Mouse (Mus musculus) CH12.LX (cell line): ENCODE data around the gene Schip1. TPM values are rescaled to one million over a fixed set of nuclear protein-coding genes. Genes with fewer than 3 reads are reported as not detected.

Experiments used
- DNase-seq: peaks from one replicate; pipeline ENCODE4 v3.0.0-alpha.2; 2013; ENCODE audit errors: extremely low read depth
- H3K27ac ChIP-seq: 2 replicates; pipeline ENCODE4 v1.5.1; 2012; ENCODE audit warnings: low read depth, mild to moderate bottlenecking, control low read depth, moderate library complexity; ENCODE audit not compliant: insufficient read depth
- H3K27me3 ChIP-seq: replicated peaks from 2 replicates; pipeline ENCODE3; 2012; ENCODE audit warnings: inconsistent platforms
- H3K36me3 ChIP-seq, 2 experiments: replicated peaks in 1 of 2; 2 replicates each; pipeline versions ENCODE3 to v1.6.1; 2012; ENCODE audit warnings: inconsistent platforms in 1 of 2, low read length in 1 of 2, mild to moderate bottlenecking in 1 of 2, mixed read lengths in 1 of 2, moderate library complexity in 1 of 2; ENCODE audit not compliant: control insufficient read depth in 1 of 2, insufficient read depth in 1 of 2
- H3K4me1 ChIP-seq, 2 experiments: 2 replicates each; pipeline ENCODE4 v1.6.1; 2012; ENCODE audit warnings: inconsistent platforms in 1 of 2, moderate library complexity in 1 of 2; ENCODE audit not compliant: insufficient read depth in 2 of 2, control insufficient read depth in 1 of 2
- H3K4me2 ChIP-seq: 2 replicates; pipeline ENCODE4 v1.6.1; 2012; ENCODE audit warnings: low read depth, mild to moderate bottlenecking, control low read depth; ENCODE audit not compliant: poor library complexity, insufficient read depth, severe bottlenecking
- H3K4me3 ChIP-seq, 3 experiments: fragments of 150-350 bp in 1 of 3; sonication (generic) in 1 of 3; replicated peaks in 1 of 3; 2 replicates each; pipeline versions ENCODE3 to v1.5.1; 2011 to 2012; ENCODE audit warnings: low read depth in 2 of 3, low read length in 2 of 3, mild to moderate bottlenecking in 2 of 3, moderate library complexity in 2 of 3, control low read depth in 1 of 3, improper control_type of control experiment in 1 of 3, inconsistent platforms in 1 of 3, mixed read lengths in 1 of 3; ENCODE audit not compliant: poor library complexity in 1 of 3
- H3K79me2 ChIP-seq: replicated peaks from 2 replicates; pipeline ENCODE4 v1.6.1; 2012; ENCODE audit warnings: mild to moderate bottlenecking, moderate library complexity; ENCODE audit not compliant: control insufficient read depth, poor library complexity, insufficient read depth, severe bottlenecking; ENCODE audit errors: extremely low read depth
- H3K9ac ChIP-seq: 2 replicates; pipeline ENCODE4 v1.6.1; 2012; ENCODE audit warnings: low read depth, mild to moderate bottlenecking, control low read depth, moderate library complexity; ENCODE audit not compliant: insufficient read depth
- H3K9me3 ChIP-seq: replicated peaks from 2 replicates; pipeline ENCODE3; 2012; ENCODE audit warnings: low read length, inconsistent platforms, mixed read lengths
- BHLHE40 ChIP-seq: IDR thresholded peaks from 2 replicates; pipeline ENCODE4 v1.6.1; 2011; ENCODE audit warnings: mild to moderate bottlenecking, low read depth, low read length, improper control_type of control experiment
- CHD1 ChIP-seq: IDR thresholded peaks from 2 replicates; pipeline ENCODE4 v1.6.1; 2012; ENCODE audit warnings: low read depth, low read length, improper control_type of control experiment, inconsistent platforms
- CHD2 ChIP-seq: IDR thresholded peaks from 2 replicates; pipeline ENCODE4 v1.6.1; 2011; ENCODE audit warnings: low read length, improper control_type of control experiment
- CTCF ChIP-seq, 2 experiments: IDR thresholded peaks in 1 of 2; conservative IDR thresholded peaks in 1 of 2; 2 replicates each; pipeline ENCODE4 v1.5.1; 2011 to 2012; ENCODE audit warnings: low read depth in 2 of 2, low read length in 2 of 2, improper control_type of control experiment in 1 of 2, inconsistent platforms in 1 of 2, mild to moderate bottlenecking in 1 of 2, moderate library complexity in 1 of 2
- E2F4 ChIP-seq: IDR thresholded peaks from 2 replicates; pipeline ENCODE4 v1.6.1; 2011; ENCODE audit warnings: low read depth, low read length, improper control_type of control experiment; ENCODE audit not compliant: insufficient replicate concordance
- GABPA ChIP-seq: IDR thresholded peaks from 2 replicates; pipeline ENCODE4 v1.6.1; 2012; ENCODE audit warnings: low read depth, low read length, improper control_type of control experiment, inconsistent platforms; ENCODE audit not compliant: insufficient replicate concordance
- HCFC1 ChIP-seq: IDR thresholded peaks from 2 replicates; pipeline ENCODE4 v1.6.1; 2012; ENCODE audit warnings: low read depth, mild to moderate bottlenecking, inconsistent platforms, low read length, improper control_type of control experiment
- IRF4 ChIP-seq: IDR thresholded peaks from 2 replicates; pipeline ENCODE4 v1.6.1; 2014; ENCODE audit warnings: low read depth, mild to moderate bottlenecking, inconsistent platforms, low read length, improper control_type of control experiment
- JUND ChIP-seq: conservative IDR thresholded peaks from 2 replicates; pipeline ENCODE4 v1.6.1; 2011; ENCODE audit warnings: low read depth, low read length, improper control_type of control experiment
- KAT2A ChIP-seq: IDR thresholded peaks from 2 replicates; pipeline ENCODE4 v1.6.1; 2012; ENCODE audit warnings: low read length, improper control_type of control experiment, inconsistent platforms; ENCODE audit not compliant: insufficient replicate concordance
- MAFK ChIP-seq: IDR thresholded peaks from 2 replicates; pipeline ENCODE4 v1.6.1; 2011; ENCODE audit warnings: low read length, improper control_type of control experiment; ENCODE audit not compliant: insufficient replicate concordance
- MAX ChIP-seq: IDR thresholded peaks from 2 replicates; pipeline ENCODE4 v1.6.1; 2011; ENCODE audit warnings: low read length, improper control_type of control experiment
- MAZ ChIP-seq: IDR thresholded peaks from 2 replicates; pipeline ENCODE4 v1.6.1; 2012; ENCODE audit warnings: low read depth, mild to moderate bottlenecking, inconsistent platforms, low read length, improper control_type of control experiment, moderate library complexity
- MEF2A ChIP-seq: IDR thresholded peaks from 2 replicates; pipeline ENCODE4 v1.6.1; 2014; ENCODE audit warnings: low read depth, mild to moderate bottlenecking, inconsistent platforms, low read length, improper control_type of control experiment, borderline replicate concordance
- MXI1 ChIP-seq: IDR thresholded peaks from 2 replicates; pipeline ENCODE4 v1.6.1; 2011; ENCODE audit warnings: mild to moderate bottlenecking, low read depth, low read length, improper control_type of control experiment
- NELFE ChIP-seq: IDR thresholded peaks from 2 replicates; pipeline ENCODE4 v1.6.1; 2011; ENCODE audit warnings: low read depth, low read length, improper control_type of control experiment
- POLR2A ChIP-seq: IDR thresholded peaks from 2 replicates; pipeline ENCODE4 v1.6.1; 2011; ENCODE audit warnings: low read depth, mild to moderate bottlenecking, improper control_type of control experiment, low read length
- POLR2AphosphoS2 ChIP-seq: IDR thresholded peaks from 2 replicates; pipeline ENCODE4 v1.6.1; 2011; ENCODE audit warnings: low read depth, low read length, improper control_type of control experiment
- RAD21 ChIP-seq: IDR thresholded peaks from 2 replicates; pipeline ENCODE4 v1.6.1; 2011; ENCODE audit warnings: low read depth, mild to moderate bottlenecking, low read length, improper control_type of control experiment, moderate library complexity
- SIN3A ChIP-seq: IDR thresholded peaks from 2 replicates; pipeline ENCODE4 v1.6.1; 2012; ENCODE audit warnings: low read length, improper control_type of control experiment, inconsistent platforms
- TBP ChIP-seq: conservative IDR thresholded peaks from 2 replicates; pipeline ENCODE4 v1.6.1; 2011; ENCODE audit warnings: low read depth, low read length, improper control_type of control experiment
- TCF12 ChIP-seq: IDR thresholded peaks from 2 replicates; pipeline ENCODE4 v1.6.1; 2014; ENCODE audit warnings: low read depth, mild to moderate bottlenecking, inconsistent platforms, low read length, improper control_type of control experiment
- UBTF ChIP-seq: IDR thresholded peaks from 2 replicates; pipeline ENCODE4 v1.6.1; 2012; ENCODE audit warnings: low read depth, mild to moderate bottlenecking, inconsistent platforms, low read length, improper control_type of control experiment, moderate library complexity
- ZC3H11A ChIP-seq: IDR thresholded peaks from 2 replicates; pipeline ENCODE4 v1.6.1; 2012; ENCODE audit warnings: low read depth, mild to moderate bottlenecking, inconsistent platforms, low read length, improper control_type of control experiment
- ZMIZ1 ChIP-seq: IDR thresholded peaks from 2 replicates; pipeline ENCODE4 v1.6.1; 2012; ENCODE audit warnings: low read depth, mild to moderate bottlenecking, inconsistent platforms, low read length, improper control_type of control experiment
- ZNF384 ChIP-seq: IDR thresholded peaks from 2 replicates; pipeline ENCODE4 v1.6.1; 2012; ENCODE audit warnings: low read depth, low read length, improper control_type of control experiment, inconsistent platforms
- dilution Hi-C: fragments of 300-500 bp; cut with MboI; formaldehyde crosslinking; loops from 2 replicates; pipeline ENCODE4 v1.14.3; 2020; ENCODE audit warnings: low sequenced_read_pairs; ENCODE audit not compliant: extremely low pct_unique_long_range_greater_than_20kb, extremely low pct_ligation_motif_present
- in situ Hi-C: fragments of 300-500 bp; cut with MboI; formaldehyde crosslinking; loops from 3 replicates; pipeline ENCODE4 v1.14.3; 2019; ENCODE audit warnings: low sequenced_read_pairs, low pct_ligation_motif_present, low pct_unique_long_range_greater_than_20kb, mixed read lengths
- polyA plus RNA-seq: library from polyadenylated mRNA; unstranded; fragments of >175 nt; gene quantifications from 2 replicates; pipeline ENCODE4 v1.2.1, GENCODE M21; 2012; ENCODE audit warnings: low read depth; ENCODE audit not compliant: insufficient read length
- total RNA-seq, 2 experiments: library from RNA; depleted of rRNA; stranded (reverse); fragments of 300-350 nt in 1 of 2; fragments of >200 nt in 1 of 2; gene quantifications; 2 replicates each; pipeline ENCODE4 v1.2.3; 2012 to 2014

Schip1 gene
- total and polyA plus RNA-seq, 3 experiments: 0.25 to 0.36 TPM; not detected in 1

GRCm38 (mm10) chr3:68589220-68589840 lies 524.7 kb downstream of the Schip1 start:
- H3K9ac ChIP-seq: no peak overlapping the region
- in situ Hi-C loops: no loop called here
- H3K79me2 ChIP-seq: no peaks in the 10 kb centered on the region
- H3K36me3 ChIP-seq: no peaks in the 10 kb centered on the region
- H3K9me3 ChIP-seq: no peaks in the 10 kb centered on the region
- dilution Hi-C loops: no loop called here
- no peak for DNase-seq
- no peak overlapping the region for H3K27ac ChIP-seq
- no peak overlapping the region for H3K4me2 ChIP-seq
- H3K27me3 ChIP-seq: no peaks in the 10 kb centered on the region
- H3K4me1 ChIP-seq: no peaks in the 10 kb centered on the region
- H3K4me3 ChIP-seq: no peak overlapping the region
- TF ChIP-seq POLR2AphosphoS2: no peak
- no peak for TF ChIP-seq JUND
- no peak for TF ChIP-seq TCF12
- no peak for TF ChIP-seq BHLHE40
- TF ChIP-seq POLR2A: no peak

GRCm38 (mm10) chr3:68590436-68590835 lies 525.8 kb downstream of the Schip1 start:
- no peak overlapping the region for H3K4me2 ChIP-seq
- TF ChIP-seq E2F4: no peak
- no peak for TF ChIP-seq RAD21
- TF ChIP-seq ZC3H11A: no peak
- no peak for TF ChIP-seq MAZ
- TF ChIP-seq BHLHE40: no peak
- TF ChIP-seq SIN3A: no peak
- TF ChIP-seq, all 38 proteins: peak for 0
- H3K9ac ChIP-seq: no peak overlapping the region
- in situ Hi-C loops (no loop called here), dilution Hi-C loops (no loop called here)
- H3K79me2 ChIP-seq: no peaks in the 10 kb centered on the region
- H3K4me1 ChIP-seq: no peaks in the 10 kb centered on the region
- H3K4me3 ChIP-seq: no peak overlapping the region
- no peaks in the 10 kb centered on the region for H3K27me3 ChIP-seq
- no peak for DNase-seq
- no peaks in the 10 kb centered on the region for H3K9me3 ChIP-seq
- H3K36me3 ChIP-seq: no peaks in the 10 kb centered on the region
- H3K27ac ChIP-seq: no peak overlapping the region

- Histone ChIP-seq H3K4me3 (no peak overlapping the region), H3K27ac (no peak overlapping the region), H3K4me1 (no peaks in the 10 kb centered on the region), H3K27me3 (no peaks in the 10 kb centered on the region)
- TF ChIP-seq KAT2A: no peak
- no peak for TF ChIP-seq CTCF (conservative IDR thresholded peaks at IDR 0.05 in 1 of 2, IDR thresholded peaks at IDR 0.05 in 1 of 2; ENCODE audit: low read depth in 2 of 2, low read length in 2 of 2)
- no peak for TF ChIP-seq HCFC1
- no peak for TF ChIP-seq MAFK
- TF ChIP-seq IRF4: no peak
- TF ChIP-seq BHLHE40: no peak
- no peak for TF ChIP-seq UBTF
- no peak for TF ChIP-seq TBP
- no peak for TF ChIP-seq POLR2AphosphoS2
- no peak for TF ChIP-seq ZMIZ1
- TF ChIP-seq MEF2A: no peak
- no peak for TF ChIP-seq MAX
- no peak for TF ChIP-seq GABPA
- TF ChIP-seq ZNF384: no peak
- no peak for TF ChIP-seq CHD2
- TF ChIP-seq NELFE: no peak
- TF ChIP-seq CHD1: no peak
- TF ChIP-seq MXI1: no peak
- TF ChIP-seq, all 38 proteins: peak for 0
- in situ Hi-C loops: no loop called here
- Histone ChIP-seq H3K36me3 (no peaks in the 10 kb centered on the region), H3K9ac (no peak overlapping the region), H3K4me2 (no peak overlapping the region), H3K9me3 (no peaks in the 10 kb centered on the region), H3K79me2 (no peaks in the 10 kb centered on the region)
- dilution Hi-C loops: no loop called here
- no peak for DNase-seq
Measured at GRCm38 (mm10) chr3:68592575-68592974, 528.0 kb downstream of the Schip1 start.
